Mouse (Mus musculus) heart, embryonic 14.5 days (tissue): ENCODE measurements around the gene Ppp1r3d. TPM values are rescaled to one million over a fixed set of nuclear protein-coding genes. Genes with fewer than 3 reads are reported as not detected.

Experiments
- polyA plus RNA-seq: library from polyadenylated mRNA; unstranded; fragments of >200 nt; fragmentation: Nextera tagmentation; extraction: Ambion mirVana; gene quantifications from 2 replicates; pipeline ENCODE4 v1.2.1, GENCODE M21; 2014

Gene Ppp1r3d
- polyA plus RNA-seq, 1 experiment from 2014 or later: 22.0 TPM

Other genes starting within 250 kb of the Ppp1r3d start
- gene Sycp2, start 6.8 kb downstream of the Ppp1r3d start, polyA plus RNA-seq: 0.24 and 0.46 TPM in 2 replicates
- gene Fam217b, start 52 bp upstream of the Ppp1r3d start, polyA plus RNA-seq: 7.1 and 7.3 TPM in 2 replicates
- not detected in 2 replicates for gene Cdh26, start 16.1 kb upstream of the Ppp1r3d start, polyA plus RNA-seq